Mouse (Mus musculus) neural tube, embryonic 11.5 days (tissue): ENCODE results near the gene Spata17. TPM values are rescaled to one million over a fixed set of nuclear protein-coding genes. Genes with fewer than 3 reads are reported as not detected.
"Not testable (repeated sequence)": the region's sequence is repeated elsewhere in the genome, so short reads cannot be mapped to it uniquely, and the experiment has no call there.

Experiments
- ATAC-seq: fragments of 200-750 bp; cut with Nextera tagmentation; 2 replicates; pipeline ENCODE4 v1.8.0; 2017; ENCODE audit warnings: moderate number of reproducible peaks, mild to moderate bottlenecking, moderate TSS enrichment, moderate library complexity; ENCODE audit not compliant: insufficient read depth, low FRiP score, low TSS enrichment
- DNase-seq: peaks from one replicate; pipeline ENCODE4 v3.0.0-alpha.2; 2015; ENCODE audit warnings: low spot score
- H3K27ac ChIP-seq: fragments of 300-500 bp; sonication (generic); 2 replicates; pipeline ENCODE4 v1.5.1; 2014; ENCODE audit warnings: low read depth, mild to moderate bottlenecking, low read length
- H3K27me3 ChIP-seq: fragments of 300-500 bp; sonication (generic); 2 replicates; pipeline ENCODE4 v1.6.1; 2014; ENCODE audit warnings: mild to moderate bottlenecking, low read length, mixed read lengths; ENCODE audit not compliant: control insufficient read depth, insufficient read depth
- H3K36me3 ChIP-seq: fragments of 300-500 bp; sonication (generic); 2 replicates; pipeline ENCODE4 v1.6.1; 2014; ENCODE audit warnings: mild to moderate bottlenecking, low read length, moderate library complexity, mixed read lengths; ENCODE audit not compliant: control insufficient read depth, insufficient read depth
- H3K4me1 ChIP-seq: fragments of 300-500 bp; sonication (generic); 2 replicates; pipeline ENCODE4 v1.6.1; 2014; ENCODE audit warnings: low read length, mixed read lengths; ENCODE audit not compliant: control insufficient read depth, insufficient read depth
- H3K4me2 ChIP-seq: fragments of 300-500 bp; sonication (generic); 2 replicates; pipeline ENCODE4 v1.6.1; 2014; ENCODE audit warnings: low read depth, mild to moderate bottlenecking, moderate library complexity
- H3K4me3 ChIP-seq: fragments of 300-500 bp; sonication (generic); 2 replicates; pipeline ENCODE4 v1.5.1; 2014; ENCODE audit warnings: low read depth, low read length
- H3K9ac ChIP-seq: fragments of 300-500 bp; sonication (generic); 2 replicates; pipeline ENCODE4 v1.6.1; 2014; ENCODE audit warnings: mild to moderate bottlenecking, low read length
- H3K9me3 ChIP-seq: fragments of 300-500 bp; sonication (generic); 2 replicates; pipeline ENCODE4 v1.6.1; 2016; ENCODE audit warnings: low read length; ENCODE audit not compliant: control insufficient read depth
- WGBS: fragments of 180-500 bp; shearing (Covaris S2); extraction: QIAGEN DNeasy Blood & Tissue Kit; methylation state at CpG from one replicate; pipeline ENCODE4 v1.1.7; 2014; 5-methylcytosine and 5-hydroxymethylcytosine counted together
- polyA plus RNA-seq: library from polyadenylated mRNA; unstranded; fragments of >200 nt; fragmentation: Nextera tagmentation; extraction: Ambion mirVana; gene quantifications from 2 replicates; pipeline ENCODE4 v1.2.1, GENCODE M21; 2014

Gene Spata17
- polyA plus RNA-seq, 1 experiment from 2014 or later = 1.7 TPM

DNA sequence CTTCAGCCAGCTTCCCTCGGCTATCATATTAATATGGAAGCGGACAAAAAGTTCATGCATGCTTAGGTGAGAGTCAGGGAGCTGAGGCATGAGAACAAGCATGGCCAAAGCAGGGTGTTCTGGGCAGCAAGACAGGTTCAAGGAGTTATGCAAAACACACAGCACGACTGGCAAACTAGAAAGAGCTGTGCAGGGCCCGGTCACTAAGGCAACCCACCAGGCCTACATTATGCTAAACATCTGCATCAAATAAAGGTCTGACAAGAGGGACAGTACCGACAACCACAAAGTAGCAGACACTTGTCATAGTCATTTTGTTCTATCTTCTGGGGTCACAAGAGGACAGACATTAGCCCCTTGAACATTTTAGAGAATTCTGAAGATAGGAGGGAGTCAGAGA is 61.6 kb downstream of the Spata17 start:
- H3K9me3 ChIP-seq = no peaks in the 10 kb centered on the region
- no peak overlapping the region for H3K9ac ChIP-seq
- no peak overlapping the region for H3K4me2 ChIP-seq
- no peaks in the 10 kb centered on the region for H3K4me1 ChIP-seq
- ATAC-seq (no peak), DNase-seq (no peak)
- no peaks in the 10 kb centered on the region for H3K27me3 ChIP-seq
- 61% methylated on average over 5 of the region's 5 CpGs for WGBS
- no peak overlapping the region for H3K27ac ChIP-seq
- H3K4me3 ChIP-seq = no peak overlapping the region
- no peaks in the 10 kb centered on the region for H3K36me3 ChIP-seq

DNA sequence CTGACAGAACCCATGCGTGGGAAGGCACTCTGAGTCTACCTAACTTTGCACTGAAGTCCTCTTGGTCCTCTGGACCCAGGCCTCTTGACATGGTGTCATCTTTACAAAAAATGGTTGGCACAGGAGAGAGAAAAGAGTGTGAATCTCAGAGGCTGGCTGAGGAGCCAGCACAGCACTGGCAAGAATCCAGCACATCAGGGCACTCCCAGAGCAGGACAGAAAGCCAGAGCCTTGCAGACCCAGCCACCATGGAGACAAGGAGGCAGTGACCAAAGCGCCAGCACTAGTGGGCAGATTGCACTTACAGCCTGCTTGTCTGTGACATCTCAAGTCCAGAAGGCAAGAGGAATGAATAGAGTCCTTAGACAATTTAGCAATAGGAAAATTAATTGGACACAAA is 62.7 kb downstream of the Spata17 start:
- no peak overlapping the region for H3K4me2 ChIP-seq
- H3K27ac ChIP-seq = no peak overlapping the region
- no peaks in the 10 kb centered on the region for H3K9me3 ChIP-seq
- H3K4me1 ChIP-seq = no peaks in the 10 kb centered on the region
- DNase-seq (no peak), ATAC-seq (no peak)
- no peaks in the 10 kb centered on the region for H3K27me3 ChIP-seq
- no peak overlapping the region for H3K9ac ChIP-seq
- no peak overlapping the region for H3K4me3 ChIP-seq
- no peaks in the 10 kb centered on the region for H3K36me3 ChIP-seq
- 88% methylated on average over 2 of the region's 2 CpGs for WGBS

DNA sequence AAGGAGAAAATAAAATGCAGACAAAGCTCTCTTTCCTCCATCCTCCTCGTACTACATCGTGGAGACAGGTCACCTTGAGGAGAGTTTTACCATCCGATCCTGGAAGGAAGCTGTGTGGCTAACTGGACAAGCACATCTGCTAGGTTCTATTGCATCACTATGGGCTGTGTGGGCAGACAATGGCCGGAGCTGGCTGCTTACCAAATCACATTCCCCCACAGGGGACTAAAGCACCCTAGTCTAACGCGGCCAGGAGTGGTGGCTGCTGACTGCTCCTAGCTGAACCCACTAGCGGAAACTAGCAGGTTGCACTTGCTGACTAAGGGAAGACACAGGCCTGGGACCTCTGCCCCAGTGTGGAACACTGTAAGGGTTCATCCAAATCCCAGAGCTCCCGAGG is 72.3 kb downstream of the Spata17 start:
- H3K27me3 ChIP-seq = no peaks in the 10 kb centered on the region
- no peaks in the 10 kb centered on the region for H3K36me3 ChIP-seq
- DNase-seq (no peak), ATAC-seq (no peak)
- no peak overlapping the region for H3K9ac ChIP-seq
- no peak overlapping the region for H3K27ac ChIP-seq
- no peak overlapping the region for H3K4me2 ChIP-seq
- no peaks in the 10 kb centered on the region for H3K9me3 ChIP-seq
- 79% methylated on average over 8 of the region's 8 CpGs for WGBS
- H3K4me3 ChIP-seq = no peak overlapping the region
- H3K4me1 ChIP-seq = no peaks in the 10 kb centered on the region

DNA sequence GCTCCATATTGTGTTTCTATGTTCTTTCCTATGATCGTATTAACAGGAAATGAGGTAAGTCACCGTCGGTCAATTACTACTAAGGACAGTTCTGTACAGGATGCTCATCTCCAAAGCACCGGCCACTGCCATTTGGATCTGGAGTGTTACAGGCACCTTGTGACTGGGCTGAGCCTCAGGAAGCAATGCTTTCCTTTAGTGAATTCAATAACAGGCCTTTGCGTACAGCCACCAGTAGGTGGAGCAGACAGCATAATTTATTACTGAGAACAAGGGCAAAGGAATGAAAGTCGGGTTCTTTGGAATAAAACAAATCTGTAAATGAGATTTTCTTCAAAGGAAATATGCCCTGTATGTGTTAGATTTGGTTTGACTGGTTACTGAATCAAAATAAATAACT is 77.8 kb downstream of the Spata17 start:
- H3K4me2 ChIP-seq = no peak overlapping the region
- no peak overlapping the region for H3K27ac ChIP-seq
- no peaks in the 10 kb centered on the region for H3K27me3 ChIP-seq
- H3K9ac ChIP-seq = no peak overlapping the region
- WGBS = 37% methylated on average over 6 of the region's 6 CpGs
- peak; percentile 60 for DNase-seq
- no peak overlapping the region for H3K4me3 ChIP-seq
- peak; percentile 55 for ATAC-seq
- no peaks in the 10 kb centered on the region for H3K9me3 ChIP-seq
- H3K36me3 ChIP-seq = no peaks in the 10 kb centered on the region
- H3K4me1 ChIP-seq = no peaks in the 10 kb centered on the region

DNA sequence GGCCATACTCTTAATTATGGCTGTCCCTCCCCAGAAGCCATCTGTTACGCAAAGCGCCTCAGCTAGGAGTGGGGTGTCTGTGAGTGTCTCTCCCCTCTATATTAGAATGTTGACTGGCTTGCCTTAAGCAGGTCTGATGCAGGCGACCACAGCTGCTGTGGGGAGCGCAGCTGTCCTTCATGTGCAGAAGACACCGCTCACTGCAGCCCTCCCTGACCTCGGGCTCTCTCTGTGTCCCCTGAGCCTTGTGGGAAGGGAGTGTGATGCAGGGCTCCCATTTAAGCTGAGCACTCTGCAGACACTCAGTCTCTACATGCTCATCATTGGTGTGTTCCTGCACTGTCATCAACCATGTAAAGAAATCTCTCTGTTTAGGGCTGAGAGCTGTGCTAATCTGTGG is 79.4 kb downstream of the Spata17 start:
- no peaks in the 10 kb centered on the region for H3K9me3 ChIP-seq
- H3K4me2 ChIP-seq = no peak overlapping the region
- no peaks in the 10 kb centered on the region for H3K36me3 ChIP-seq
- DNase-seq = no peak
- WGBS = 81% methylated on average over 6 of the region's 6 CpGs
- no peak overlapping the region for H3K9ac ChIP-seq
- H3K4me3 ChIP-seq = no peak overlapping the region
- no peaks in the 10 kb centered on the region for H3K27me3 ChIP-seq
- no peak overlapping the region for H3K27ac ChIP-seq
- no peaks in the 10 kb centered on the region for H3K4me1 ChIP-seq
- ATAC-seq = no peak

DNA sequence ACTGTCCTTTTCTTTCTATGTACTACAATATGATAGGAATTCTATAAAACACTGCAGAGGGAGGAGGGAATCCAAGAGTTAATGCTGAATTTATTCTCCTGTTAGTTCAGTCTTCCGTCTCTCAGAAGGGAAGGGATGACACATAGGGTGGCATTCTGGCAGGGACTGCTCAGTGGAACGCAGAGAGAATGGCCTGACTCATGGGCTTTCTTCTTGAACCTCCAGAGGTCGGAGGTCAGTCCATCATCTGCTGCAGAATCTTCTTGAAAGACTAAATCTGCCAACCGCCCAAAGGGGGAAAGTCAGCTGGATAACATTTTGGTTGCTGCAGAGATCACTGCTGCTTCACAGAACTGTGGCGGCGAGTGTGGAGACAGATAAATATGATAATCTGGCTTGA is 81.4 kb downstream of the Spata17 start:
- 78% methylated on average over 6 of the region's 6 CpGs for WGBS
- no peak overlapping the region for H3K4me2 ChIP-seq
- no peak for ATAC-seq
- H3K4me3 ChIP-seq = no peak overlapping the region
- H3K4me1 ChIP-seq = no peaks in the 10 kb centered on the region
- DNase-seq = no peak
- no peak overlapping the region for H3K27ac ChIP-seq
- H3K9me3 ChIP-seq = no peaks in the 10 kb centered on the region
- no peaks in the 10 kb centered on the region for H3K27me3 ChIP-seq
- no peaks in the 10 kb centered on the region for H3K36me3 ChIP-seq
- H3K9ac ChIP-seq = no peak overlapping the region

DNA sequence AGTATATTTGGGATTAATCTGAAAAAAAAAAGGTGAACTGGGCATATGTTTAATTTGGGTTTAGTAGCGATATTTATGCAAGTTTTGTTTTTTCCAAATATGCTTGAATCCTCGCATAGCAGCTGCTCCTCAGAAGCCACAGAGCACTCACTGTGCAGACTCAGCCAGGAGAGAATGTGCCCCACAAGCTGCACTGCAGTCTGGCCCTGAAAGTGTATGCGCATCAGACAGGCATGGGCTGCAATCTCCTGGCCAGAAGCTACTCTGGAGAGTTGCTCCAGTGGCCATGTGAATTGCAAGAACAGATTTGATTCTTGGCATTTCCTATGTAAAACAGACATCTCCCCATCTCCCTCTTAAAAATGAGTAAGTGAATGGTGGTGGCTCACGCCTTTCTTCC is 82.9 kb downstream of the Spata17 start:
- WGBS = 95% methylated on average over 4 of the region's 4 CpGs
- Histone ChIP-seq H3K27me3 (no peaks in the 10 kb centered on the region), H3K9ac (no peak overlapping the region), H3K9me3 (no peaks in the 10 kb centered on the region), H3K36me3 (no peaks in the 10 kb centered on the region), H3K4me3 (no peak overlapping the region), H3K4me2 (no peak overlapping the region), H3K27ac (no peak overlapping the region), H3K4me1 (no peaks in the 10 kb centered on the region)
- no peak for DNase-seq
- no peak for ATAC-seq

DNA sequence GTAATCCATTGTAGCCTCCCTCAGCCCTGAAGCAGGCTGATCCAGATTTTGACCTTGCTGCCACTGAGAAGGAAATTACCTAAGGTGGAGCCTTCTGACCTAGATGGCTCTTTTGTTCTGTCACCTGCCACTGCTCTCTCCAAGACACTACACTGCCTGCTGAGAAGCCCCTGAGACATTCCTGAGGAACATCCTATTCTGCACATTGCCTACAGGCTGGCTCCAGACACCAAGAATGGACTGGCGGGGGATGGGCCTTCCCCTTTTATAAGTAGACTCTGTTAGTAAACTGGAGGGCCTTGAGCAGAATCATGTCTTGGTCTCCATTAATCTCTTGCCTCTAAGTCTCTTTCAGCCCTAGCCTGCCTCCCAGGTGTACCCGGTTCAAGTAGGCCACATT is 87.7 kb downstream of the Spata17 start:
- WGBS = 92% methylated on average over 2 of the region's 2 CpGs
- not testable (repeated sequence) for H3K4me1 ChIP-seq, H3K27ac ChIP-seq, ATAC-seq, DNase-seq, H3K36me3 ChIP-seq, H3K4me3 ChIP-seq, H3K9me3 ChIP-seq, H3K9ac ChIP-seq, H3K4me2 ChIP-seq, H3K27me3 ChIP-seq

DNA sequence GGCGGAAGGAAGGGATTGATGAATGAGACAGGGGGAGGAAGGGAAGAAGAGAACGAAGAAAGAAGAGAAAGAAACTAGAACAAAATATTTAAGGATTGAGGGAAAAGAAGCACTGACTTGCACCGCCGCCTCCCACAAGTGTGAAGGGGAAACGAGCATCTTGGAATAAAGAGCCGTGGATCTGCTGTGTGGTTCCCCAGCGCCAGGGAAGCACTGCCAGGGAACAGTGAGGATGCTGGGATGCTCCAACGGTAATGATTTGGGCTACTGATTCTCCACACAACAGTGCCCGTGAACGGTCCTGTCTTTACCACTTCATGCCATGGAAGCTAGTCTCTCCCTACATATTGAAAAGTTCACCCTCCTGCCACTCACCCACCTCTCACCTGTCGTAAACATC is 89.5 kb downstream of the Spata17 start:
- DNase-seq = no peak
- no peak overlapping the region for H3K9ac ChIP-seq

More for the DNA sequence above, 89.5 kb downstream of the Spata17 start:
- H3K27me3 ChIP-seq = no peaks in the 10 kb centered on the region
- H3K4me1 ChIP-seq = no peaks in the 10 kb centered on the region
- H3K4me3 ChIP-seq = no peak overlapping the region
- no peaks in the 10 kb centered on the region for H3K36me3 ChIP-seq
- WGBS = 89% methylated on average over 11 of the region's 11 CpGs
- no peak for ATAC-seq
- H3K9me3 ChIP-seq = no peaks in the 10 kb centered on the region
- no peak overlapping the region for H3K4me2 ChIP-seq
- no peak overlapping the region for H3K27ac ChIP-seq
